In genomic region chr11:77466544-77466943, GRCm38 (mm10) we compare ENCODE assay signal across 12 mouse cellular contexts. TPM values are rescaled to one million over a fixed set of nuclear protein-coding genes. Genes with fewer than 3 reads are reported as not detected.
DNase-seq lines count a peak whose midpoint lies in the region; ATAC-seq and TF ChIP-seq lines count a peak whose summit lies in the region.
"Had no signal": no experiment of that assay in that cellular context is flagged by ENCODE, and none has a peak within 500 bp of the region (broad histone marks: within the 10 kb centered on the region; RNA-seq: fewer than 3 reads in every experiment).

No protein-coding gene starts in this region.

- DNase-seq in heart, postnatal 4 days, result no peak
- no peak for DNase-seq in stomach, postnatal 0 days (ENCODE audit: low spot score)
- no peak for DNase-seq in layer of hippocampus, adult 9-11 months
- DNase-seq in spleen, postnatal 10 days (ENCODE audit: low spot score in 2 of 2), result no peak
- DNase-seq: forebrain, postnatal 0 days had no signal

- no peaks in the 10 kb centered on the region for H3K9me3 ChIP-seq in heart, embryonic 14.5 days (ENCODE audit: control insufficient read depth, low read length)
- H3K9me3 ChIP-seq in megakaryocyte, embryonic 14.5 days, result no peaks in the 10 kb centered on the region
- no peaks in the 10 kb centered on the region for H3K9me3 ChIP-seq in intestine, postnatal 0 days (ENCODE audit: control insufficient read depth)
- no peaks in the 10 kb centered on the region for H3K9me3 ChIP-seq in stomach, postnatal 0 days (ENCODE audit: control insufficient read depth, low read length)

- H3K4me2 ChIP-seq in heart, embryonic 14.5 days (ENCODE audit: low read length), result no peak overlapping the region
- H3K4me2 ChIP-seq in intestine, postnatal 0 days (replicated peaks; ENCODE audit: low read depth), result 0 out of 2 replicates have a peak overlapping the region, but pooled peaks have one; percentile 56
- H3K4me2 ChIP-seq in stomach, postnatal 0 days (replicated peaks; ENCODE audit: low read depth), result 0 out of 2 replicates have a peak overlapping the region, but pooled peaks have one; percentile 27

- no peak for TF ChIP-seq EP300 in stomach, postnatal 0 days (optimal IDR thresholded peaks at IDR 0.05)

- peaks cover 39 to 51% of the 10 kb centered on the region in 2 experiments for H3K4me1 ChIP-seq in heart, embryonic 14.5 days (ENCODE audit: control insufficient read depth in 2 of 2, insufficient read depth in 2 of 2, low read length in 2 of 2)
- peaks cover 46% of the 10 kb centered on the region for H3K4me1 ChIP-seq in megakaryocyte, embryonic 14.5 days
- no peaks in the 10 kb centered on the region; the same call in 1 of the 2 replicates for H3K4me1 ChIP-seq in intestine, postnatal 0 days (replicated peaks; ENCODE audit: control insufficient read depth, insufficient read depth, low read length)
- H3K4me1 ChIP-seq in stomach, postnatal 0 days (replicated peaks; ENCODE audit: control insufficient read depth, insufficient read depth), result peaks cover 3% of the 10 kb centered on the region; the same call in 1 of the 2 replicates

- peaks cover 16% of the 10 kb centered on the region for H3K27me3 ChIP-seq in heart, embryonic 14.5 days (ENCODE audit: control insufficient read depth, insufficient read depth, low read length)
- peaks cover 90% of the 10 kb centered on the region for H3K27me3 ChIP-seq in megakaryocyte, embryonic 14.5 days (replicated peaks)
- H3K27me3 ChIP-seq in intestine, postnatal 0 days (replicated peaks; ENCODE audit: control insufficient read depth, insufficient read depth, low read length), result peaks cover 47% of the 10 kb centered on the region
- H3K27me3 ChIP-seq in stomach, postnatal 0 days (ENCODE audit: control insufficient read depth, insufficient read depth, low read length), result no peaks in the 10 kb centered on the region

- 33% methylated on average over 9 of the region's 9 CpGs for WGBS in heart, embryonic 14.5 days
- 36% methylated on average over 9 of the region's 9 CpGs for WGBS in intestine, postnatal 0 days
- WGBS in stomach, postnatal 0 days, result 37% methylated on average over 9 of the region's 9 CpGs

- peaks cover 26% of the 10 kb centered on the region for H3K36me3 ChIP-seq in heart, embryonic 14.5 days (ENCODE audit: control insufficient read depth, insufficient read depth, low read length)
- no peaks in the 10 kb centered on the region for H3K36me3 ChIP-seq in megakaryocyte, embryonic 14.5 days (replicated peaks; ENCODE audit: low read length)
- peaks cover 6% of the 10 kb centered on the region; the same call in 1 of the 2 replicates for H3K36me3 ChIP-seq in intestine, postnatal 0 days (ENCODE audit: control insufficient read depth, insufficient read depth)
- peaks cover 1% of the 10 kb centered on the region; the same call in 1 of the 2 replicates for H3K36me3 ChIP-seq in stomach, postnatal 0 days (ENCODE audit: control insufficient read depth, insufficient read depth, low read length)

- H3K27ac ChIP-seq in heart, embryonic 14.5 days (replicated peaks in 1 of 2; ENCODE audit: control insufficient read depth in 1 of 2, insufficient read depth in 1 of 2, low read depth in 2 of 2, low read length in 2 of 2), result no peak overlapping the region
- H3K27ac ChIP-seq in intestine, postnatal 0 days (ENCODE audit: low read depth, low read length), result no peak overlapping the region
- no peak overlapping the region for H3K27ac ChIP-seq in stomach, postnatal 0 days (replicated peaks)

- no peak overlapping the region for H3K4me3 ChIP-seq in heart, embryonic 14.5 days (ENCODE audit: control insufficient read depth in 1 of 2, insufficient read depth in 1 of 2, low read depth in 1 of 2, low read length in 2 of 2)
- peak overlapping the region; percentile 92 for H3K4me3 ChIP-seq in megakaryocyte, embryonic 14.5 days (replicated peaks)
- H3K4me3 ChIP-seq in intestine, postnatal 0 days (ENCODE audit: low read depth, low read length), result no peak overlapping the region
- no peak overlapping the region for H3K4me3 ChIP-seq in stomach, postnatal 0 days (ENCODE audit: low read depth, low read length)
- H3K4me3 ChIP-seq: myocyte had no signal

- 0 out of 2 replicates have a peak overlapping the region, but pooled peaks have one; percentile 34 for H3K9ac ChIP-seq in heart, embryonic 14.5 days (ENCODE audit: low read length)
- H3K9ac ChIP-seq in intestine, postnatal 0 days (ENCODE audit: low read depth, low read length), result no peak overlapping the region
- 0 out of 2 replicates have a peak overlapping the region, but pooled peaks have one; percentile 43 for H3K9ac ChIP-seq in stomach, postnatal 0 days (ENCODE audit: low read length)
- H3K9ac ChIP-seq: forebrain, postnatal 0 days had no signal

- TF ChIP-seq CTCF in intestine, postnatal 0 days (IDR thresholded peaks at IDR 0.05; ENCODE audit: low read depth), result no peak
- no peak for TF ChIP-seq CTCF in stomach, postnatal 0 days (IDR thresholded peaks at IDR 0.05; ENCODE audit: low read depth)

- no peak for ATAC-seq in heart, embryonic 14.5 days (ENCODE audit: insufficient number of reproducible peaks, insufficient read depth, low FRiP score, low read depth)
- ATAC-seq in megakaryocyte, adult 5-6 weeks (ENCODE audit: poor library complexity, severe bottlenecking), result no peak
- no peak for ATAC-seq in intestine, postnatal 0 days
- no peak for ATAC-seq in stomach, postnatal 0 days (ENCODE audit: low FRiP score, low TSS enrichment)

RNA-seq across cellular contexts. Expression of gene Coro6, which starts 4.3 kb away (rescaled TPM):
- 55.5 and 59.6 TPM in 2 replicates for polyA plus RNA-seq in heart, embryonic 14.5 days (2014; fragmentation: Nextera tagmentation; extraction: Ambion mirVana)
- 100 to 1,000 TPM; 190 to 194 TPM for total RNA-seq in heart, postnatal 4 days (2021)
- polyA plus RNA-seq in megakaryocyte, embryonic 14.5 days (2012; ENCODE audit: insufficient read depth, low replicate concordance), result 0.38 TPM in 1 of 2 replicates, not detected in the other
- 0.09 and 0.21 TPM in 2 replicates for total RNA-seq in megakaryocyte, adult 5-6 weeks (2015)
- total RNA-seq in megakaryocyte, adult 5-6 weeks (2017), result not detected in 2 replicates
- polyA plus RNA-seq in intestine, postnatal 0 days (2015; fragmentation: Nextera tagmentation; extraction: Ambion mirVana), result 0.18 TPM in 2 replicates
- polyA plus RNA-seq in stomach, postnatal 0 days (2015; fragmentation: Nextera tagmentation; extraction: Ambion mirVana), result 0.11 and 0.22 TPM in 2 replicates
- total RNA-seq: granulocyte monocyte progenitor cell, adult 5-6 weeks; megakaryocyte-erythroid progenitor cell, adult 5-6 weeks had no signal

RNA-seq across cellular contexts. Expression of gene Ankrd13b, which starts 22.9 kb away (rescaled TPM):
- 5.1 and 5.2 TPM in 2 replicates for polyA plus RNA-seq in heart, embryonic 14.5 days (2014; fragmentation: Nextera tagmentation; extraction: Ambion mirVana)
- 10 to 100 TPM; 17.3 to 17.4 TPM for total RNA-seq in heart, postnatal 4 days (2021)
- 6.7 and 9.3 TPM in 2 replicates for polyA plus RNA-seq in megakaryocyte, embryonic 14.5 days (2012; ENCODE audit: insufficient read depth, low replicate concordance)
- total RNA-seq in megakaryocyte, adult 5-6 weeks (2015), result 2.0 and 2.1 TPM in 2 replicates
- 2.8 and 9.1 TPM in 2 replicates for total RNA-seq in megakaryocyte, adult 5-6 weeks (2017)
- 2.1 TPM in 2 replicates for polyA plus RNA-seq in intestine, postnatal 0 days (2015; fragmentation: Nextera tagmentation; extraction: Ambion mirVana)
- polyA plus RNA-seq in stomach, postnatal 0 days (2015; fragmentation: Nextera tagmentation; extraction: Ambion mirVana), result 2.4 and 3.0 TPM in 2 replicates

RNA-seq across cellular contexts. Expression of gene Git1, which starts 26.8 kb away (rescaled TPM):
- polyA plus RNA-seq in heart, embryonic 14.5 days (2014; fragmentation: Nextera tagmentation; extraction: Ambion mirVana), result 13.6 and 15.2 TPM in 2 replicates
- total RNA-seq in heart, postnatal 4 days (2021), result 10 to 100 TPM; 76.8 to 81.0 TPM
- polyA plus RNA-seq in megakaryocyte, embryonic 14.5 days (2012; ENCODE audit: insufficient read depth, low replicate concordance), result 65.1 and 158 TPM in 2 replicates
- total RNA-seq in megakaryocyte, adult 5-6 weeks (2015), result 17.6 and 20.0 TPM in 2 replicates
- 12.3 and 18.7 TPM in 2 replicates for total RNA-seq in megakaryocyte, adult 5-6 weeks (2017)
- polyA plus RNA-seq in intestine, postnatal 0 days (2015; fragmentation: Nextera tagmentation; extraction: Ambion mirVana), result 21.2 and 21.9 TPM in 2 replicates
- 5.9 and 7.9 TPM in 2 replicates for polyA plus RNA-seq in stomach, postnatal 0 days (2015; fragmentation: Nextera tagmentation; extraction: Ambion mirVana)

RNA-seq across cellular contexts. Expression of gene Abhd15, which starts 48.4 kb away (rescaled TPM):
- polyA plus RNA-seq in heart, embryonic 14.5 days (2014; fragmentation: Nextera tagmentation; extraction: Ambion mirVana), result 1.6 and 1.8 TPM in 2 replicates
- total RNA-seq in heart, postnatal 4 days (2021), result 1 to 10 TPM; 1.4 to 1.5 TPM
- polyA plus RNA-seq in megakaryocyte, embryonic 14.5 days (2012; ENCODE audit: insufficient read depth, low replicate concordance), result 2.4 and 4.6 TPM in 2 replicates
- total RNA-seq in megakaryocyte, adult 5-6 weeks (2015), result 6.8 and 8.3 TPM in 2 replicates
- 13.8 and 17.0 TPM in 2 replicates for total RNA-seq in megakaryocyte, adult 5-6 weeks (2017)
- 2.2 and 3.3 TPM in 2 replicates for polyA plus RNA-seq in intestine, postnatal 0 days (2015; fragmentation: Nextera tagmentation; extraction: Ambion mirVana)
- 1.8 and 1.9 TPM in 2 replicates for polyA plus RNA-seq in stomach, postnatal 0 days (2015; fragmentation: Nextera tagmentation; extraction: Ambion mirVana)

RNA-seq across cellular contexts. Expression of gene Trp53i13, which starts 49.2 kb away (rescaled TPM):
- 28.7 and 30.0 TPM in 2 replicates for polyA plus RNA-seq in heart, embryonic 14.5 days (2014; fragmentation: Nextera tagmentation; extraction: Ambion mirVana)
- 10 to 100 TPM; 12.0 to 13.7 TPM for total RNA-seq in heart, postnatal 4 days (2021)
- polyA plus RNA-seq in megakaryocyte, embryonic 14.5 days (2012; ENCODE audit: insufficient read depth, low replicate concordance), result 22.3 and 38.9 TPM in 2 replicates
- total RNA-seq in megakaryocyte, adult 5-6 weeks (2015), result 6.2 and 6.5 TPM in 2 replicates
- 5.0 and 5.8 TPM in 2 replicates for total RNA-seq in megakaryocyte, adult 5-6 weeks (2017)
- 20.2 and 22.9 TPM in 2 replicates for polyA plus RNA-seq in intestine, postnatal 0 days (2015; fragmentation: Nextera tagmentation; extraction: Ambion mirVana)
- polyA plus RNA-seq in stomach, postnatal 0 days (2015; fragmentation: Nextera tagmentation; extraction: Ambion mirVana), result 19.5 and 20.9 TPM in 2 replicates

Comparison
In these comparisons a context has a peak if more than half of its experiments do, and no peak if none do; other contexts are left out.
1. RNA of gene Coro6, which starts 4.3 kb away (polyA plus RNA-seq): 55.5 to 59.6 TPM in heart, embryonic 14.5 days; 0.38 TPM in megakaryocyte, embryonic 14.5 days, 0.18 TPM in intestine, postnatal 0 days and 0.11 to 0.22 TPM in stomach, postnatal 0 days; every median in the first group is over 10 times any median in the second.